Mouse (Mus musculus) thymus, postnatal 0 days (tissue): ENCODE measurements around the gene Akap7. TPM values are rescaled to one million over a fixed set of nuclear protein-coding genes. Genes with fewer than 3 reads are reported as not detected.
"Not testable (repeated sequence)": the region's sequence is repeated elsewhere in the genome, so short reads cannot be mapped to it uniquely, and the experiment has no call there.

Source experiments
- DNase-seq: peaks from one replicate; pipeline ENCODE4 v3.0.0-alpha.2; 2015; ENCODE audit warnings: low spot score
- polyA plus RNA-seq: library from polyadenylated mRNA; unstranded; fragments of >200 nt; fragmentation: Nextera tagmentation; extraction: Ambion mirVana; gene quantifications from 2 replicates; pipeline ENCODE4 v1.2.1, GENCODE M21; 2015

Akap7 gene
- polyA plus RNA-seq, 1 experiment from 2014 or later: 14.8 TPM

GRCm38 (mm10) chr10:25198048-25198447 lies 109.6 kb downstream of the Akap7 start:
- DNase-seq: no peak

GRCm38 (mm10) chr10:25192180-25193073 lies 115.2 kb downstream of the Akap7 start:
- no peak for DNase-seq

GRCm38 (mm10) chr10:25191166-25191565 lies 116.5 kb downstream of the Akap7 start:
- no peak for DNase-seq

- DNase-seq: not testable (repeated sequence)
Observed at GRCm38 (mm10) chr10:25186240-25186639, 121.4 kb downstream of the Akap7 start.

GRCm38 (mm10) chr10:25185691-25186090 lies 122.0 kb downstream of the Akap7 start:
- DNase-seq: no peak

- DNase-seq: no peak
Observed at GRCm38 (mm10) chr10:25184819-25185603, 122.7 kb downstream of the Akap7 start.

GRCm38 (mm10) chr10:25183271-25183670 lies 124.4 kb downstream of the Akap7 start:
- DNase-seq: no peak

GRCm38 (mm10) chr10:25179030-25179429 lies 128.6 kb downstream of the Akap7 start:
- no peak for DNase-seq

GRCm38 (mm10) chr10:25177270-25177669 lies 130.4 kb downstream of the Akap7 start:
- DNase-seq: no peak

GRCm38 (mm10) chr10:25174872-25175271 lies 132.8 kb downstream of the Akap7 start:
- DNase-seq: no peak

- DNase-seq: no peak
Observed at GRCm38 (mm10) chr10:25167365-25168194, 140.1 kb downstream of the Akap7 start.

- peak; percentile 17 for DNase-seq
Observed at GRCm38 (mm10) chr10:25163510-25163909, 144.2 kb downstream of the Akap7 start.

GRCm38 (mm10) chr10:25161701-25162100 lies 146.0 kb downstream of the Akap7 start:
- DNase-seq: no peak

- DNase-seq: no peak
Observed at GRCm38 (mm10) chr10:25158651-25159050, 149.0 kb downstream of the Akap7 start.

- no peak for DNase-seq
Observed at GRCm38 (mm10) chr10:25157339-25157738, 150.3 kb downstream of the Akap7 start.

GRCm38 (mm10) chr10:25154225-25154624 lies 153.4 kb downstream of the Akap7 start:
- DNase-seq: no peak

- DNase-seq: no peak
Observed at GRCm38 (mm10) chr10:25151172-25151800, 156.4 kb downstream of the Akap7 start.

GRCm38 (mm10) chr10:25145851-25146250 lies 161.8 kb downstream of the Akap7 start:
- no peak for DNase-seq

- no peak for DNase-seq
Observed at GRCm38 (mm10) chr10:25144787-25145761, 162.6 kb downstream of the Akap7 start.

GRCm38 (mm10) chr10:25141781-25142180 lies 165.9 kb downstream of the Akap7 start:
- no peak for DNase-seq
